Mouse (Mus musculus): ENCODE data around the gene Gm20716. TPM values are rescaled to one million over a fixed set of nuclear protein-coding genes. Genes with fewer than 3 reads are reported as not detected.

Gene Gm20716
- polyA plus RNA-seq, 1 experiment from 2014 or later, result 26.7 TPM

- Histone ChIP-seq H3K36me3 (ENCODE audit: control insufficient read depth, insufficient read depth, low read length) (no peaks in the 10 kb centered on the region), H3K9ac (ENCODE audit: low read length) (no peak overlapping the region), H3K4me2 (ENCODE audit: low read length) (no peak overlapping the region), H3K4me3 (ENCODE audit: low read depth, low read length) (no peak overlapping the region), H3K4me1 (ENCODE audit: control insufficient read depth, insufficient read depth, low read length) (peaks cover 4% of the 10 kb centered on the region; the same call in 1 of the 2 replicates), H3K9me3 (replicated peaks; ENCODE audit: control insufficient read depth, low read length) (no peaks in the 10 kb centered on the region), H3K27me3 (replicated peaks; ENCODE audit: control insufficient read depth, insufficient read depth, low read length) (no peaks in the 10 kb centered on the region), H3K27ac (ENCODE audit: low read depth, low read length) (peak overlapping the region; percentile 80)
- ATAC-seq, result peak; percentile 81
- peak; percentile 95 for DNase-seq (ENCODE audit: low spot score)
- 38% methylated on average over 7 of the region's 7 CpGs for WGBS
These were observed 23.7 kb upstream of the Gm20716 start for GRCm38 (mm10) chr2:168253822-168254221.

DNA sequence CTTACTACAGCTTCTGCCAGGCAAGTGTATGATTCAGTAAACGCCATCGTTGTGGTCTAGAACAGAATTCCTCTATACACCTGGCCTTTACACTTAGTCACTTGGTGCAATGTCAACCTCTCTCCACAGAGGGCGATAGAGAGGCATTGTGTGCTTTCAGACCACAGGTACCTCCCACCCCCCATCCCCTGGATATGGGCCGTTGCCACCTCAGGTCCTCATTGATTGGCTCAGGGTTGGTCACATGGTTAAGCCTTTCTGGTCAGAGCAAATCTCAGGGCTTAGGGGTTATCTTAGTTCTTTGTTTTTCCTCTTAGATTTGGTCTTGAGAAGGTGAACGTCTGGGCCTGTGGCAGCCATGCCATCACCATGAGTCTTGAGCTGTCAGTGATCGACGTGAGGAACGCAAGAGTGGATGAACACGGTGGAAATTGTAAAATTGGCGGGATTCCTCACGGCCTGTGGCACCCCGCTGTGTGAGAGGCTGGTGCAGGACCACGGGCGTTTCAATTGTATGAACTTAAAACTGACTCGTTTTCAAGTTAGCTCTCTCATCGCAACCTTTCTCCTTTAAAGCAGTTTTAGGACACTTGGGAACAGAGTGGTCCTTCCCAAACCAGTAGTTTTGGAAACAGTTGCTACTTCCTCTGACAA lies 22.6 kb upstream of the Gm20716 start:
- Histone ChIP-seq H3K4me3 (ENCODE audit: low read depth, low read length) (no peak overlapping the region), H3K36me3 (ENCODE audit: control insufficient read depth, insufficient read depth, low read length) (no peaks in the 10 kb centered on the region), H3K4me2 (ENCODE audit: low read length) (0 out of 2 replicates have a peak overlapping the region, but pooled peaks have one; percentile 12), H3K9ac (ENCODE audit: low read length) (no peak overlapping the region), H3K27me3 (replicated peaks; ENCODE audit: control insufficient read depth, insufficient read depth, low read length) (no peaks in the 10 kb centered on the region), H3K9me3 (replicated peaks; ENCODE audit: control insufficient read depth, low read length) (no peaks in the 10 kb centered on the region), H3K27ac (ENCODE audit: low read depth, low read length) (peak overlapping the region; percentile 76; the same call in 1 of the 2 replicates), H3K4me1 (ENCODE audit: control insufficient read depth, insufficient read depth, low read length) (peaks cover 6% of the 10 kb centered on the region; the same call in 1 of the 2 replicates)
- ATAC-seq, result no peak
- peak; percentile 70 for DNase-seq (ENCODE audit: low spot score)
- 13% methylated on average over 16 of the region's 16 CpGs for WGBS

GRCm38 (mm10) chr2:168250270-168250669 lies 20.1 kb upstream of the Gm20716 start:
- Histone ChIP-seq H3K4me3 (ENCODE audit: low read depth, low read length) (no peak overlapping the region), H3K4me1 (ENCODE audit: control insufficient read depth, insufficient read depth, low read length) (peaks cover 6% of the 10 kb centered on the region; the same call in 1 of the 2 replicates), H3K9ac (ENCODE audit: low read length) (no peak overlapping the region), H3K9me3 (replicated peaks; ENCODE audit: control insufficient read depth, low read length) (no peaks in the 10 kb centered on the region), H3K4me2 (ENCODE audit: low read length) (no peak overlapping the region), H3K36me3 (ENCODE audit: control insufficient read depth, insufficient read depth, low read length) (no peaks in the 10 kb centered on the region), H3K27me3 (replicated peaks; ENCODE audit: control insufficient read depth, insufficient read depth, low read length) (no peaks in the 10 kb centered on the region), H3K27ac (ENCODE audit: low read depth, low read length) (no peak overlapping the region)
- DNase-seq (ENCODE audit: low spot score) (peak; percentile 92), ATAC-seq (no peak)
- 15% methylated on average over 8 of the region's 8 CpGs for WGBS

DNA sequence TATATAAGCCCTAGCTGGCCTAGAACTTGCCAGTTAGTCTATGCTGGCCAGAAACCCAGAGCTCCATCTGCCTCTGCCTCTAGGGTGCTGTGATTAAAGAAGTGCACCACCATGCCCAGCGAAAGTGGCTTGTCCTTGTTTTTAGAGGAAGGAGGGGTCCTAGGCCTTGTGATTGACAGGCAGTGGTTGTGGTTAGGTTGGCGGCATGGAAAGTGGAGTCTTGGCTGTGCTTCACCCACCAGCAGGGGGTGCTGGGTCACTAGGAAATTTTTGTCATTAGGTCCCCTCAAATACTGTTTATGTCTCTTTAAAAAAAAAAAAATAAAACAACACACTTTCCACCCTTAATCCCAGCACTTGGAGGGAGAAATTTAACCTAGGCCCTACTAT lies 18.7 kb upstream of the Gm20716 start:
- ATAC-seq (peak; percentile 54), DNase-seq (ENCODE audit: low spot score) (peak; percentile 83)
- Histone ChIP-seq H3K9me3 (replicated peaks; ENCODE audit: control insufficient read depth, low read length) (no peaks in the 10 kb centered on the region), H3K4me1 (ENCODE audit: control insufficient read depth, insufficient read depth, low read length) (peaks cover 6% of the 10 kb centered on the region; the same call in 1 of the 2 replicates), H3K4me3 (ENCODE audit: low read depth, low read length) (no peak overlapping the region), H3K36me3 (ENCODE audit: control insufficient read depth, insufficient read depth, low read length) (no peaks in the 10 kb centered on the region), H3K4me2 (ENCODE audit: low read length) (no peak overlapping the region), H3K9ac (ENCODE audit: low read length) (no peak overlapping the region), H3K27me3 (replicated peaks; ENCODE audit: control insufficient read depth, insufficient read depth, low read length) (no peaks in the 10 kb centered on the region), H3K27ac (ENCODE audit: low read depth, low read length) (peak overlapping the region; percentile 91)
- 14% methylated on average over 2 of the region's 2 CpGs for WGBS

DNA sequence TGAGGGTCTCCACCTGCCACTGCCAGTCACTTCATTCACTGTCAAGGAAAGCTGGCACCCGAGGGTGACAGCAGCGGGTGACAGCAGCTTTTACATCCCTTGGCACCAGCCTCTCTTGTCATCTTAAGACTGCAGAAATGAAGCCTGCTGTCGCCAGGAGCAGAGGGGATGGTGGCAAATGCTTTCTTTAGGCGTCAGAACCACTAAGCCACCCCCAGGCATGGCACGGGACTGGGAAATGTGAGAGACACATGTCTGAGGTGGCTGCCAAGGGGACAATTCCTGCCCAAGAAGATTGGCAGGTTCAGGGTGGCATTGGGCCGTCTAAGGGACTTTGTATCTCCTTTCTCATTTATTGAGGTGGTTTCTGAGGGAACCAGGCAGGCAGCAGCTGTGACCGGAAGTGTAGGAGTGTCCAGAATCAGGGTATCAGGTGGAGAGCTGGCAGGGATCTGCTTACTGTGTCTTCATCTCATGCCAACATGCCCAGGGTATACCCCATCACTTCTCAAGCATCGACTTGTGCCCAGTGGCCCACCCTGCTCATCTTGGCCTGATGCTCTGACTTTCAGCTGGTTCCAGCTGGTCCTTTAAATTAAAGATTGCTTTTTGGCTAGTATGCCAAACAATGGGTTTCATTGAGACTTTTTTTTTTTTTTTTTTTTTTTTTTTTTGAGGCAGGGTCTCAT lies 18.1 kb upstream of the Gm20716 start:
- Histone ChIP-seq H3K9me3 (replicated peaks; ENCODE audit: control insufficient read depth, low read length) (no peaks in the 10 kb centered on the region), H3K4me2 (ENCODE audit: low read length) (no peak overlapping the region), H3K9ac (ENCODE audit: low read length) (no peak overlapping the region), H3K27ac (ENCODE audit: low read depth, low read length) (peak overlapping the region; percentile 91), H3K4me1 (ENCODE audit: control insufficient read depth, insufficient read depth, low read length) (peaks cover 6% of the 10 kb centered on the region; the same call in 1 of the 2 replicates), H3K27me3 (replicated peaks; ENCODE audit: control insufficient read depth, insufficient read depth, low read length) (no peaks in the 10 kb centered on the region), H3K36me3 (ENCODE audit: control insufficient read depth, insufficient read depth, low read length) (no peaks in the 10 kb centered on the region), H3K4me3 (ENCODE audit: low read depth, low read length) (no peak overlapping the region)
- peak; percentile 90 for DNase-seq (ENCODE audit: low spot score)
- peak; percentile 85 for ATAC-seq
- WGBS, result 49% methylated on average over 8 of the region's 8 CpGs

DNA sequence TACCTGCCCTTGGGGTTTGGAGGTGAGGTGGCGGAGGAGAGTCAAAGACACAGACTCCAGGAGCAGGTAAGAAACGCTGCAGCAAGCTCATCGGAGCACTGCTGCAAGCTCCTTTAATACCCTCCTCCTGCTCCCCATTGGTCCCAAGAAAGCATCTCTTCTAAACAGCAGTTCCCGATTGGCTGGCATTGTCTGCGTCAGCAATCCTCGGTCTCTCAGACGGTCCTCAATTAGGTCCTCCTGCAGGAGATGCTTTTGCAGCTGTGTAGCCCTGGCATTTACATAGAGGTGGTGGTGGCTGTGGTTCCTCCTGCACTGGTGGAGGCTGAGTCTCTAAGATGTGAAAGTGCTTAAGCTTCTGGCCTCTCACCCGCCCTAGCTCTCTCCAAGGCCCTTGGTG lies 15.4 kb upstream of the Gm20716 start:
- no peaks in the 10 kb centered on the region for H3K27me3 ChIP-seq (replicated peaks; ENCODE audit: control insufficient read depth, insufficient read depth, low read length)
- H3K9me3 ChIP-seq (replicated peaks; ENCODE audit: control insufficient read depth, low read length), result no peaks in the 10 kb centered on the region
- WGBS, result 34% methylated on average over 8 of the region's 8 CpGs
- no peak overlapping the region for H3K4me2 ChIP-seq (ENCODE audit: low read length)
- H3K36me3 ChIP-seq (ENCODE audit: control insufficient read depth, insufficient read depth, low read length), result no peaks in the 10 kb centered on the region
- no peak for ATAC-seq
- no peak overlapping the region for H3K9ac ChIP-seq (ENCODE audit: low read length)
- H3K27ac ChIP-seq (ENCODE audit: low read depth, low read length), result no peak overlapping the region
- H3K4me3 ChIP-seq (ENCODE audit: low read depth, low read length), result no peak overlapping the region
- DNase-seq (ENCODE audit: low spot score), result peak; percentile 20
- H3K4me1 ChIP-seq (ENCODE audit: control insufficient read depth, insufficient read depth, low read length), result 0 out of 2 replicates have a peak, but pooled peaks cover 2% of the 10 kb centered on the region

GRCm38 (mm10) chr2:168243278-168243677 lies 13.1 kb upstream of the Gm20716 start:
- ATAC-seq (no peak), DNase-seq (ENCODE audit: low spot score) (no peak)
- H3K4me1 ChIP-seq (ENCODE audit: control insufficient read depth, insufficient read depth, low read length), result 0 out of 2 replicates have a peak, but pooled peaks cover 2% of the 10 kb centered on the region
- H3K4me3 ChIP-seq (ENCODE audit: low read depth, low read length), result no peak overlapping the region
- no peaks in the 10 kb centered on the region for H3K36me3 ChIP-seq (ENCODE audit: control insufficient read depth, insufficient read depth, low read length)
- H3K4me2 ChIP-seq (ENCODE audit: low read length), result no peak overlapping the region
- WGBS, result 75% methylated on average over 4 of the region's 4 CpGs
- H3K9me3 ChIP-seq (replicated peaks; ENCODE audit: control insufficient read depth, low read length), result no peaks in the 10 kb centered on the region
- no peaks in the 10 kb centered on the region for H3K27me3 ChIP-seq (replicated peaks; ENCODE audit: control insufficient read depth, insufficient read depth, low read length)
- H3K27ac ChIP-seq (ENCODE audit: low read depth, low read length), result no peak overlapping the region
- no peak overlapping the region for H3K9ac ChIP-seq (ENCODE audit: low read length)

DNA sequence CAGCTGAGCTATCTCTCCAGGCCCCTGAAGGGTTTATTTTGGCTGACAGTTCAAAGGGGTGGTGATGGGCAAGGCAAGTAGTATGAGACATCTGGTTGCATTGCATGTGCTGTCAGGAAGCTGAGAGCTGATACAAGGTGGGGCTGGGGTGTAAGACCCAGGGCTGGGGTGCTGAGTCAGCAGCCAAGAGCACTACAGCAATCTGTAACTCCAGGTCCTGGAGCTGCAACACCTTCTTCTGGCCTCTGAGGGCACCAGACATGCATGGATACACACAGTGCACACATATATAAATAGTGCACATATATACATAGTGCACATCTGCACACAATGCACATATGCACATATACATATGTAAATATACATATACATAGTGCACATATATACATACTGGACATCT lies 12.7 kb upstream of the Gm20716 start:
- H3K4me1 ChIP-seq (ENCODE audit: control insufficient read depth, insufficient read depth, low read length), result 0 out of 2 replicates have a peak, but pooled peaks cover under 1% of the 10 kb centered on the region
- no peaks in the 10 kb centered on the region for H3K27me3 ChIP-seq (replicated peaks; ENCODE audit: control insufficient read depth, insufficient read depth, low read length)
- no peak overlapping the region for H3K9ac ChIP-seq (ENCODE audit: low read length)
- no peaks in the 10 kb centered on the region for H3K9me3 ChIP-seq (replicated peaks; ENCODE audit: control insufficient read depth, low read length)
- no peaks in the 10 kb centered on the region for H3K36me3 ChIP-seq (ENCODE audit: control insufficient read depth, insufficient read depth, low read length)
- DNase-seq (ENCODE audit: low spot score) (no peak), ATAC-seq (no peak)
- no peak overlapping the region for H3K27ac ChIP-seq (ENCODE audit: low read depth, low read length)
- no peak overlapping the region for H3K4me3 ChIP-seq (ENCODE audit: low read depth, low read length)
- H3K4me2 ChIP-seq (ENCODE audit: low read length), result no peak overlapping the region

DNA sequence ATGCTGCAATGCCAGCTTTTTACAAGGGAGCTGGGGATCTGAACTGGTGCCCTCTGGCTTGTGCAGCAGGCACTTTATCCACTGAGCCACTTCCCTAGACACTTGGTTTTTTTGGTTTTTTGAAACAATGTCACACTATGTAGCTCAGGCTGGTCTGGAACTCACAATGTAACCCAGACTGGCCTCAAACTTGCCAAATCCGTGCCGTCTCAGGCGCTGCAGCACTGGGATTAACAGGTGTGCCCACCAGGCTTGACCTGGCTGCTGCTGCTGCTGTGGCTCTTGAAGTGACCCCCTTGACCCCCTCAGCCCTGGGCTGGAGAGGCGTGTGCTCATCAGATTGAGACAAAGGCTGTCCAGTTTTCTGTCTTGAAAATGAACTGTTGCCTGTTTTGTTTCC lies 8.2 kb upstream of the Gm20716 start:
- no peaks in the 10 kb centered on the region for H3K9me3 ChIP-seq (replicated peaks; ENCODE audit: control insufficient read depth, low read length)
- no peaks in the 10 kb centered on the region for H3K27me3 ChIP-seq (replicated peaks; ENCODE audit: control insufficient read depth, insufficient read depth, low read length)
- WGBS, result 93% methylated on average over 4 of the region's 4 CpGs
- H3K4me3 ChIP-seq (ENCODE audit: low read depth, low read length), result no peak overlapping the region
- H3K4me1 ChIP-seq (ENCODE audit: control insufficient read depth, insufficient read depth, low read length), result no peaks in the 10 kb centered on the region
- no peak for DNase-seq (ENCODE audit: low spot score)
- H3K36me3 ChIP-seq (ENCODE audit: control insufficient read depth, insufficient read depth, low read length), result peaks cover 11% of the 10 kb centered on the region
- no peak overlapping the region for H3K9ac ChIP-seq (ENCODE audit: low read length)
- no peak overlapping the region for H3K4me2 ChIP-seq (ENCODE audit: low read length)
- ATAC-seq, result no peak
- H3K27ac ChIP-seq (ENCODE audit: low read depth, low read length), result no peak overlapping the region
